Mouse (Mus musculus): ENCODE measurements around the gene Hipk3. TPM values are rescaled to one million over a fixed set of nuclear protein-coding genes. Genes with fewer than 3 reads are reported as not detected.
A peak's percentile ranks its signal among the peaks of the same experiment; 100 is the strongest.

Gene Hipk3
- polyA plus RNA-seq, 1 experiment from 2014 or later = 22.5 TPM

DNA sequence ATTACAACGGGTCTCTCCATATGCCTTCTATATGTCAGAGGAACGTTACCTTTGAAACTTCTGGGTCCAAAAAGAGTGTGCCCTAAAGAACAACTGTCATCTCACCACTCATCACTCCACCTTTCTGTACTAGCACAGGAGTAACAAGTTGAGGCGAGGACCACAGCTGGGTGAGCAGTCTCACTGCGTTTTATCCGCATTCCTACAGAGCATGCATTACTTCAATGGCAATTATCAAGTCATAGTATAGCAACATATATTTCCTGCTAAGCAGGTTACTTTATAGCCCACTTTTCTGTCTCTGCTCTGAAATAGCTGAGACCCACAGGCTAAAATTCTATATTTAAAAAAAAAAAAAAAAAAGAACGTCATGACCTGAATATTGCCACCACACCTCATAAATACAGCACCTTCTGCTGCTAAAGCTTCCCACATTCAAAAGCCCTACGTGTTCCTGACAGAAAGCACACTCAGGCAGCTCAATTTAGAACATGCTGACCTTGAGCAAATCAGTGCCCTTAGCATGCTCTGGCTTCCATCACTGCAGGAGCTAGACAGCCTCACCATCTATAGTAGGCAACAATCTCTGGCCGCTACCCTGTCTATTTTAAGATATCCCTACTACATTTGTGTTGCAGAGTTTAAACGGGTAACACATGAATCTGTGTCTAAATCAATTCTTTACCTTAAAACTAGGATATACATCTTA lies 27.2 kb downstream of the Hipk3 start:
- Histone ChIP-seq H3K9me3 (ENCODE audit: control insufficient read depth, low read length) (no peaks in the 10 kb centered on the region), H3K4me2 (ENCODE audit: low read length) (no peak overlapping the region), H3K4me1 (replicated peaks; ENCODE audit: control insufficient read depth, insufficient read depth, low read length) (peaks cover 20% of the 10 kb centered on the region; the same call in 1 of the 2 replicates), H3K36me3 (ENCODE audit: control insufficient read depth, insufficient read depth, low read length) (peaks cover 9% of the 10 kb centered on the region; the same call in 1 of the 2 replicates), H3K4me3 (ENCODE audit: low read depth, low read length) (no peak overlapping the region), H3K27ac (ENCODE audit: low read depth) (peak overlapping the region; percentile 11; the same call in 1 of the 2 replicates), H3K9ac (ENCODE audit: low read length) (no peak overlapping the region), H3K27me3 (replicated peaks; ENCODE audit: control insufficient read depth, insufficient read depth, low read length) (no peaks in the 10 kb centered on the region)
- no peak for DNase-seq (ENCODE audit: low spot score)
- 43% methylated on average over 9 of the region's 9 CpGs for WGBS
- no peak for ATAC-seq (replicated peaks; ENCODE audit: low FRiP score, low TSS enrichment, low read depth)

DNA sequence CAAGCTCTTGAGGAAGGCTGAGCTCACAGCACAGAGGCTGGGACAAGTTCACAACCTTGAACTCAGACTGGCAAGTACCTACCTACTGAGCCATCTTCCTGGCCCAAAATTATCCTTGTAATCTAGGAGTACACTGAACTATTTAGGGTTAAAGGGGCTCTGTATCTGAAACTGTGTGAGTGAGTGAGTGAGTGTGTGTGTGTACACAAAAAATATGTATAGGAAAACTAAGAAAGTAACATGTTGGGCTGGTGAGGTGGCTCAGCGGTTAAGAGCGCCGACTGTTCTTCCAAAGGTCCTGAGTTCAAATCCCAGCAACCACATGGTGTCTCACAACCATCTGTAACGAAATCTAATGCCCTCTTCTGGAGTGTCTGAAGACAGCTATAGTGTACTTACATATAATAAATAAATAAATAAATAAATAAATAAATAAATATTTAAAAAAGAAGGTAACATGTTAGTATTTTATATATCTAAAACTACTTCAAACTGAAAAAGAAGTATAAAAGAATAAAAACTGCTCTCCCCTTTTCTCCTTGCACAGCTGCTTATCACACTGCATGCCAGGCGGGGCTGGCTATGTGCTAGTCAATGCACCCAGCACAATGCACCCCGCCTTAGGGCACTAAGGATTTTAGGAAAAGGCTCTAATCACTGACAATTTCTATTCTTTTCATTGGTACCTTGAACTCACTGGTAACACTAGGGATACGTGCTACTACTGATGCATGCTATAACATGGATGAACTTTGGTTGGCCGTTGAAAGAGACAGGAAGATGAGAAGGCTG lies 28.4 kb downstream of the Hipk3 start:
- Histone ChIP-seq H3K4me1 (replicated peaks; ENCODE audit: control insufficient read depth, insufficient read depth, low read length) (peaks cover 20% of the 10 kb centered on the region; the same call in 1 of the 2 replicates), H3K36me3 (ENCODE audit: control insufficient read depth, insufficient read depth, low read length) (peaks cover 5% of the 10 kb centered on the region; the same call in 1 of the 2 replicates), H3K9ac (ENCODE audit: low read length) (no peak overlapping the region), H3K27me3 (replicated peaks; ENCODE audit: control insufficient read depth, insufficient read depth, low read length) (no peaks in the 10 kb centered on the region), H3K4me3 (ENCODE audit: low read depth, low read length) (no peak overlapping the region), H3K4me2 (ENCODE audit: low read length) (no peak overlapping the region), H3K27ac (ENCODE audit: low read depth) (no peak overlapping the region), H3K9me3 (ENCODE audit: control insufficient read depth, low read length) (no peaks in the 10 kb centered on the region)
- DNase-seq (ENCODE audit: low spot score) (no peak), ATAC-seq (replicated peaks; ENCODE audit: low FRiP score, low TSS enrichment, low read depth) (no peak)
- WGBS = 97% methylated on average over 8 of the region's 8 CpGs

DNA sequence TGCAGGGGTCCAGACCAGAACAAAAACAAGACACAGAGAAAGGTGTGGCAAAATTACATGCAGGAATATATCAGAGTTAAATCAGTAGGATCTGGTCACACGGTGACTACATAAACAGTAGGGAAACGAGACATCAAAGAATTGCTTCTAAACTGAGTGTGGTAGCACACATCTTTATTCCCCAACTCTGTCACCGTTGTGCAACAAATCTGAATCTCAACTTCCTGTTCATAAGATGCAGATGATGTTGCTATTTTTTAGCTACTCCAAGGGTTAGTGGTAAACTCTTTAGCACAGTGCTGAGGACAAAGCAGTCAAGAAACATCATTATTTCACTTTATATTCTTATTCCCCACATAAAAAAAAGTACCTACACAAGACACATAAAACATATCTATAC lies 34.2 kb downstream of the Hipk3 start:
- Histone ChIP-seq H3K27ac (ENCODE audit: low read depth) (no peak overlapping the region), H3K36me3 (ENCODE audit: control insufficient read depth, insufficient read depth, low read length) (no peaks in the 10 kb centered on the region), H3K4me1 (replicated peaks; ENCODE audit: control insufficient read depth, insufficient read depth, low read length) (peaks cover 7% of the 10 kb centered on the region), H3K9ac (ENCODE audit: low read length) (no peak overlapping the region), H3K9me3 (ENCODE audit: control insufficient read depth, low read length) (no peaks in the 10 kb centered on the region), H3K4me3 (ENCODE audit: low read depth, low read length) (no peak overlapping the region), H3K27me3 (replicated peaks; ENCODE audit: control insufficient read depth, insufficient read depth, low read length) (no peaks in the 10 kb centered on the region), H3K4me2 (ENCODE audit: low read length) (no peak overlapping the region)
- DNase-seq (ENCODE audit: low spot score) = no peak
- ATAC-seq (replicated peaks; ENCODE audit: low FRiP score, low TSS enrichment, low read depth) = no peak
- WGBS = 20% methylated on average over 3 of the region's 3 CpGs

DNA sequence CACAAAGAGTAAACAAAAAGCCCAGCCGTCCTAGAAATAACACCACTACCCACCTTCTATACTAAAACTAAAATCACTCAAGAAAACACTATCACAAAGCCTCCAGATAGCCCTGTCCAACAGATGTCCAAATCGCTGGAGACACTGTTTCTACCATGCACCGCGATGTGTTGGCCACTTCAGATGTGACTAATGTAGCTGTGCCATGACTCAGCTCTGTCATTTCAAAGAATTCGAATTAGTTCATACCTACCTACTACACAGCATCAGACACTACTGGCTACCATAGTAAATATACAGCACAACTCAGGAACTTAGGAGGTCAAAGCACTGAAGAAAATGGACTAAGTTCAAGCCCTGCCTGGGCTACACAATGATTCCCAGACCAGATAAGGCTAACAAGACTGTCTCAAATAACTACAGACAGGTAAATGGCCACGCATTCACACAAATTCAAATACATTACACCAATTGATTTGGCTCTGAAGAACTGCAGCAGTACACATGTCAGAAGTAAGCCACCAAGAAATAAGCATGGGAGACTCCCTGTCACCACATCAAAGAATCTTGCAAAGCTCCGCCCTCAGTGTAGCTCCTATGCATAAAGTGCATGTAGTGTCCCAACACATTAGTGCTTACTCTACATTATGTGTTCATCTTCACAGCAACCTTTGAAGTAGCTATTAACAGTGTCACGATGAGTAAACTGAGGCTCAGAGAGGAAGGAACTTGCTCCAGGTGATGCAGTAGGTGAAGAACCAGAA lies 35.5 kb downstream of the Hipk3 start:
- Histone ChIP-seq H3K4me2 (ENCODE audit: low read length) (no peak overlapping the region), H3K27ac (ENCODE audit: low read depth) (no peak overlapping the region), H3K36me3 (ENCODE audit: control insufficient read depth, insufficient read depth, low read length) (no peaks in the 10 kb centered on the region), H3K9me3 (ENCODE audit: control insufficient read depth, low read length) (no peaks in the 10 kb centered on the region), H3K27me3 (replicated peaks; ENCODE audit: control insufficient read depth, insufficient read depth, low read length) (no peaks in the 10 kb centered on the region), H3K4me3 (ENCODE audit: low read depth, low read length) (no peak overlapping the region), H3K9ac (ENCODE audit: low read length) (no peak overlapping the region), H3K4me1 (replicated peaks; ENCODE audit: control insufficient read depth, insufficient read depth, low read length) (peaks cover 7% of the 10 kb centered on the region)
- ATAC-seq (replicated peaks; ENCODE audit: low FRiP score, low TSS enrichment, low read depth) = no peak
- WGBS = 84% methylated on average over 8 of the region's 8 CpGs
- DNase-seq (ENCODE audit: low spot score) = no peak

DNA sequence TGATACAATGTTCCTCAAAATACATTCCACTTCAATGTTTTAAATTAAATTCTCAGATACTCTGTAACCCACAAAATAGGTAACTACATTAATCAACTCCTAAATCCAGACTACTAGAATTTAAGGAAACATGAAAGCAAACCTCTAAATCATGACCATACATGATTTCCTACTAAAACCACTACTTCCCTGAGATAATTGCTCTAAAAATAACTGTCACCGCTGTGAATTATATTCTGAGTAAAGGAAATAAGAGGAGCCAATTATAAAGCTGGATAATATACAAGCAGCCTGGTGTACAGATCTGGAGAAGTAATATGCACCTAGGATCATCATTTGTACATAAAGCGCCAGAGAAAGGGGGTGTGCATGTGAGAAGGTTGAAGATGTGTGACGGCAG lies 37.1 kb downstream of the Hipk3 start:
- no peak overlapping the region for H3K27ac ChIP-seq (ENCODE audit: low read depth)
- H3K9me3 ChIP-seq (ENCODE audit: control insufficient read depth, low read length) = no peaks in the 10 kb centered on the region
- no peak for ATAC-seq (replicated peaks; ENCODE audit: low FRiP score, low TSS enrichment, low read depth)
- H3K4me1 ChIP-seq (replicated peaks; ENCODE audit: control insufficient read depth, insufficient read depth, low read length) = peaks cover 7% of the 10 kb centered on the region
- H3K4me2 ChIP-seq (ENCODE audit: low read length) = no peak overlapping the region
- DNase-seq (ENCODE audit: low spot score) = no peak
- H3K4me3 ChIP-seq (ENCODE audit: low read depth, low read length) = no peak overlapping the region
- H3K9ac ChIP-seq (ENCODE audit: low read length) = no peak overlapping the region
- WGBS = 77% methylated on average over 3 of the region's 3 CpGs
- H3K27me3 ChIP-seq (replicated peaks; ENCODE audit: control insufficient read depth, insufficient read depth, low read length) = no peaks in the 10 kb centered on the region
- no peaks in the 10 kb centered on the region for H3K36me3 ChIP-seq (ENCODE audit: control insufficient read depth, insufficient read depth, low read length)

DNA sequence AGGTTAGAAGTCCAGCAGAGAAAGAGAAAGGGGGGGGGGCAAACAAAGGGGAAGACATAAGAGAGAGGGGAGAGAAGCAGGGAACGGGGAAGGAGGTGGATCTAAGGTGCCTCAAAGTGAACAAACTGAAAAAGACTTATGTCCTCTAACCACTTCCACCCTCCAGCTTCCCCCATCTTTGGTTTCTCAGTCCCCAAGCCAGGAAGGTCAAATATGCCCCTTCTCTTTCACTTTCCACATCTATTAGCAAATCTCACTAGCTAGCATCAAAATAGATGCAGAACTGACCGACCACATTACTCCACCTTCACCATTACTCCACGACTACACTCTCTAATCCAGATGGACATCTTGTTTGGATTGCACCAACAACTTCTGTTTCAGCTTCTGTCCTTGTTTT lies 43.6 kb downstream of the Hipk3 start:
- ATAC-seq (replicated peaks; ENCODE audit: low FRiP score, low TSS enrichment, low read depth) (no peak), DNase-seq (ENCODE audit: low spot score) (no peak)
- 0 out of 2 replicates have a peak, but pooled peaks cover 7% of the 10 kb centered on the region for H3K4me1 ChIP-seq (replicated peaks; ENCODE audit: control insufficient read depth, insufficient read depth, low read length)
- WGBS = 69% methylated on average over 3 of the region's 3 CpGs
- no peaks in the 10 kb centered on the region for H3K9me3 ChIP-seq (ENCODE audit: control insufficient read depth, low read length)
- H3K4me2 ChIP-seq (ENCODE audit: low read length) = no peak overlapping the region
- H3K27me3 ChIP-seq (replicated peaks; ENCODE audit: control insufficient read depth, insufficient read depth, low read length) = no peaks in the 10 kb centered on the region
- H3K9ac ChIP-seq (ENCODE audit: low read length) = no peak overlapping the region
- H3K36me3 ChIP-seq (ENCODE audit: control insufficient read depth, insufficient read depth, low read length) = no peaks in the 10 kb centered on the region
- H3K4me3 ChIP-seq (ENCODE audit: low read depth, low read length) = no peak overlapping the region
- H3K27ac ChIP-seq (ENCODE audit: low read depth) = no peak overlapping the region

DNA sequence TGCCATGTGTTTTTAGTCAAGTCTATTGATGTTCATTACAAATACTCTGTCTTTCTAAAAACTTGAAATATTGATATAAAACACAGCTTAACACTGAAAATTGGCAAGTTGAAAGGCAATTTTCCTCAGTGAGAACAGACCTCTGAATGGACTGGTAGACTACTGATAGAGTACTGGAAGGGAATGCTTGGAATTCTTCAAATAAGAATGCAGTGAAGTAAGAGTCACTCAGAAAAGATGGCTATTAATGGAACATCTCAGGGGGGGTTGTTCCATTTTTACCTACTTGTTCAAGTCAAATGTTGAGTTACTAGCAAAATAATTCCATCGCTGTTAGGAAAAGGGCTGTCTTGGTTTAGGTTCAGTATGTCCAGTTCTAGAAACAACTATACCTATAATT lies 45.1 kb downstream of the Hipk3 start:
- ATAC-seq (replicated peaks; ENCODE audit: low FRiP score, low TSS enrichment, low read depth) (no peak), DNase-seq (ENCODE audit: low spot score) (no peak)
- Histone ChIP-seq H3K4me1 (replicated peaks; ENCODE audit: control insufficient read depth, insufficient read depth, low read length) (0 out of 2 replicates have a peak, but pooled peaks cover 7% of the 10 kb centered on the region), H3K27me3 (replicated peaks; ENCODE audit: control insufficient read depth, insufficient read depth, low read length) (no peaks in the 10 kb centered on the region), H3K9me3 (ENCODE audit: control insufficient read depth, low read length) (no peaks in the 10 kb centered on the region), H3K36me3 (ENCODE audit: control insufficient read depth, insufficient read depth, low read length) (no peaks in the 10 kb centered on the region), H3K9ac (ENCODE audit: low read length) (no peak overlapping the region), H3K4me3 (ENCODE audit: low read depth, low read length) (no peak overlapping the region), H3K4me2 (ENCODE audit: low read length) (no peak overlapping the region), H3K27ac (ENCODE audit: low read depth) (no peak overlapping the region)
- WGBS = 88% methylated on average over 1 of the region's 1 CpGs

DNA sequence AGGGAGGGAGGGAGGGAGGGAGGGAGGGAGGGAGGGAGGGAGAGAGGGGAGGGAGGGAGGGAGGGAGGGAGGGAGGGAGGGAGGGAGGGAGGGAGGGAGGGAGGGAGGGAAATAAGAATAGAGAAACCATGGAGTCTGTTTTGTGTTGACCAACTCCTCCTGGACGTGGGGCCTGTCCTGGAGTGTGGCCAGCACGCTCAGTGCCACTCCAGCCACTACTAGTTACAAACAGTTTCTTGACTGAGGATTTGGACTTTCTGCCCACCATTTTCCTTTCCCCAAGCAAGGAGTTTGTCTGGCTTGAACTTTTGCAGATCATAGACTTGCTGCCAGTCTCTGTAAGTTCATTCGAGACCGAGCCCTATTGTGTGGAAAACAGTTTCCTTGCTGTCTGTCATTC lies 46.0 kb downstream of the Hipk3 start:
- Histone ChIP-seq H3K4me1 (replicated peaks; ENCODE audit: control insufficient read depth, insufficient read depth, low read length) (0 out of 2 replicates have a peak, but pooled peaks cover 7% of the 10 kb centered on the region), H3K4me2 (ENCODE audit: low read length) (no peak overlapping the region), H3K9ac (ENCODE audit: low read length) (no peak overlapping the region), H3K36me3 (ENCODE audit: control insufficient read depth, insufficient read depth, low read length) (no peaks in the 10 kb centered on the region), H3K27ac (ENCODE audit: low read depth) (no peak overlapping the region), H3K27me3 (replicated peaks; ENCODE audit: control insufficient read depth, insufficient read depth, low read length) (no peaks in the 10 kb centered on the region), H3K4me3 (ENCODE audit: low read depth, low read length) (no peak overlapping the region), H3K9me3 (ENCODE audit: control insufficient read depth, low read length) (no peaks in the 10 kb centered on the region)
- ATAC-seq (replicated peaks; ENCODE audit: low FRiP score, low TSS enrichment, low read depth) (no peak), DNase-seq (ENCODE audit: low spot score) (no peak)
- WGBS = 91% methylated on average over 4 of the region's 4 CpGs

Data from intestine, embryonic 14.5 days (tissue).